Mouse (Mus musculus) heart, adult 2 months (tissue): ENCODE measurements at regions not wholly inside any gene's neighbourhood (a gene's known extent, or its start where the extent isn't known, plus 50 kb on each side); places are given as distances from the start of the nearest gene placed in this dataset.

Experiments used
- DNase-seq, 2 experiments: peaks; one replicate each; pipeline ENCODE4 v3.0.0; 2021
- H3K27ac ChIP-seq: fragments of 200-600 bp; 2 replicates; pipeline ENCODE4 v1.8.1; 2022
- H3K27me3 ChIP-seq: fragments of 200-500 bp; 2 replicates; pipeline ENCODE4 v1.6.1; 2012; ENCODE audit warnings: mild to moderate bottlenecking, low read length, inconsistent platforms, mixed read lengths; ENCODE audit not compliant: control insufficient read depth, insufficient read depth
- H3K36me3 ChIP-seq: fragments of 200-500 bp; 2 replicates; pipeline ENCODE4 v1.6.1; 2012; ENCODE audit warnings: low read length, inconsistent platforms; ENCODE audit not compliant: control insufficient read depth, insufficient read depth
- H3K4me1 ChIP-seq: fragments of 200-500 bp; 2 replicates; pipeline ENCODE4 v1.6.1; 2011; ENCODE audit warnings: low read length; ENCODE audit not compliant: control insufficient read depth, insufficient read depth
- H3K4me3 ChIP-seq: fragments of 200-600 bp; 2 replicates; pipeline ENCODE4 v1.8.1; 2022
- H3K79me2 ChIP-seq: fragments of 200-500 bp; replicated peaks from 2 replicates; pipeline ENCODE4 v1.6.1; 2012; ENCODE audit warnings: mild to moderate bottlenecking, inconsistent platforms, low read length, moderate library complexity, mixed read lengths; ENCODE audit not compliant: control insufficient read depth, insufficient read depth
- H3K9ac ChIP-seq: fragments of 200-500 bp; 2 replicates; pipeline ENCODE4 v1.6.1; 2012; ENCODE audit warnings: low read depth, mild to moderate bottlenecking, control low read depth, inconsistent platforms, low read length, mixed read lengths
- CTCF ChIP-seq: fragments of 200-600 bp; IDR thresholded peaks from 2 replicates; pipeline ENCODE4 v1.8.1; 2022; ENCODE audit warnings: antibody characterized with exemption, mild to moderate bottlenecking, moderate library complexity
- EP300 ChIP-seq: fragments of 200-500 bp; IDR thresholded peaks from 2 replicates; pipeline ENCODE4 v1.6.1; 2011; ENCODE audit warnings: low read depth, low read length, control low read depth; ENCODE audit not compliant: insufficient read depth
- POLR2A ChIP-seq: fragments of 200-500 bp; IDR thresholded peaks from 2 replicates; pipeline ENCODE4 v1.6.1; 2011; ENCODE audit warnings: mild to moderate bottlenecking, low read depth, low read length, control low read depth; ENCODE audit not compliant: insufficient read depth
- WGBS: fragments of 180-500 bp; shearing (Covaris S2); methylation state at CpG from one replicate; pipeline ENCODE4 v1.1.7; 2018; 5-methylcytosine and 5-hydroxymethylcytosine counted together
- intact Hi-C: fragments of 180-260 bp; cut with DNase I; formaldehyde crosslinking; loops from one replicate; pipeline ENCODE4 v1.15.1; 2025

DNA sequence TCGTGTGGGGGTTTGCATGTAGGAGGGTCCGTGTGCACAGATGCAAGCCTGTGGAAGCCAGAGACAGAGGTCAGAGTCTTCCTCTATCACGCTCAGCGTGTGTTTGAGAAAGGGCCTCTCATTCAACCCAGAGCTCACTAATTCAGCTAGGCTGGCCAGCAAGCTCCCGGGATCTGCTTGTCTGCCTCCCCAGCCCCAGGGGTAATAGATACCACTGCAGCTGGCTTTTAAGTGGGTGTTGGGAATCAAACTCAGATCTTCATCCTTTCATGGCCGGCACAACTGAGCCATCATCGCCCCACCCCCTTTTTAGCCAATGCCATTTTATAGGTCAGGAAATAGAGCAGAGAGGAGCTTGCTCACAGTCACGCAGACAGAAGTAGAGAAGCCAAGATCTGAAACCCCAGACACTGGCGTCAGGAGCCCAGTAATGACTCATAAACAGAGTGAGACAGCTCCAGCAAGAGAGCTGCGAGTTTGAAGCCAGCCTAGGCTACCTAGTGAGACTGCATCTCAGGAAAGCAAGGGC lies 80.3 kb downstream of the 1700001O22Rik start:
- Histone ChIP-seq H3K4me1 (peaks cover 10% of the 10 kb centered on the region), H3K4me3 (no peak overlapping the region), H3K79me2 (no peaks in the 10 kb centered on the region), H3K27me3 (no peaks in the 10 kb centered on the region), H3K36me3 (no peaks in the 10 kb centered on the region), H3K9ac (no peak overlapping the region), H3K27ac (peak overlapping the region; percentile 71)
- DNase-seq, result peak; percentile 36 to 53
- TF ChIP-seq EP300, result no peak
- no peak for TF ChIP-seq POLR2A
- no peak for TF ChIP-seq CTCF
- intact Hi-C loops, result loop anchor here (1.0 kb wide), 1 partner anchor 36 kb away; no protein-coding TSS in a partner anchor
- WGBS, result 48% methylated on average over 10 of the region's 10 CpGs

DNA sequence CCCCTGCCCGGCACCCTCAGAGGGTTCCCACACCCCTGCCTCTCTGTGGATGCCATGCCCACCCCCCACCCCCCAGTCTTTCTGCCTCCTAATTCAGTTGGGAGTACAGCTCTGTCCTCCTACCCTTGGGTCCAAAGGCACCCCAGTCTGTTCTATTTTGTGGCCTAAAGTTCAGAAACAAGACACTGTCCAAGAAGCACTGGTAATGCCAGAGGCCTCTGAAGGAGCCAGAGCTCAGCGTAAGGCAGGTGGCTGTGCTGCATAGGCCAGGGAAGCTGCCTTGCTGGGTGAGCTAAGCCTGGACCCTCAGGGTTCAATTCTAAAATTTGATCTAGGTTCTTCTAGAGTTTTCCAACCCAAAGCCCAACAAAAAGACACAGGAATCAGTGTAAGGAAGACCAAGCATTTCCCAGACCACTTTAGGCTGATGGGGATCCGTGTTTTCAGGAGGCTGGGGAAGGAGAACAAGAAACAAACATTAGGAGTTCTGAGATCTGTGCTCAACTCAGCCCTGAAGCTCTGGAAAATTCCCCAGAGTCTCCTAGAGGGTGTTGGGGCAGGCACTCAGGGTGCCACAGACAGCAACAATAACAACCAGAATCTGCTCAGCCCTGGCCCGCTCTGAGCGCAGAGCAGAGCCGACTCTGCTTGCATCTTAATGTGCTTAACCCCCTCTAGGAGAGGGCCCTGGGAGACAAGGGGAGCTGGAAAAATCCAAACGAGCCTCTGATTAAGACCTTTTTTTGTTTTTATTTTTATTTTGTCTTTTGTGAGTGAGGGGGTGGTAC lies 81.0 kb downstream of the 1700001O22Rik start:
- intact Hi-C loops, result loop anchor here (1.0 kb wide), 1 partner anchor 37 kb away; no protein-coding TSS in a partner anchor
- no peak overlapping the region for H3K9ac ChIP-seq

DNA sequence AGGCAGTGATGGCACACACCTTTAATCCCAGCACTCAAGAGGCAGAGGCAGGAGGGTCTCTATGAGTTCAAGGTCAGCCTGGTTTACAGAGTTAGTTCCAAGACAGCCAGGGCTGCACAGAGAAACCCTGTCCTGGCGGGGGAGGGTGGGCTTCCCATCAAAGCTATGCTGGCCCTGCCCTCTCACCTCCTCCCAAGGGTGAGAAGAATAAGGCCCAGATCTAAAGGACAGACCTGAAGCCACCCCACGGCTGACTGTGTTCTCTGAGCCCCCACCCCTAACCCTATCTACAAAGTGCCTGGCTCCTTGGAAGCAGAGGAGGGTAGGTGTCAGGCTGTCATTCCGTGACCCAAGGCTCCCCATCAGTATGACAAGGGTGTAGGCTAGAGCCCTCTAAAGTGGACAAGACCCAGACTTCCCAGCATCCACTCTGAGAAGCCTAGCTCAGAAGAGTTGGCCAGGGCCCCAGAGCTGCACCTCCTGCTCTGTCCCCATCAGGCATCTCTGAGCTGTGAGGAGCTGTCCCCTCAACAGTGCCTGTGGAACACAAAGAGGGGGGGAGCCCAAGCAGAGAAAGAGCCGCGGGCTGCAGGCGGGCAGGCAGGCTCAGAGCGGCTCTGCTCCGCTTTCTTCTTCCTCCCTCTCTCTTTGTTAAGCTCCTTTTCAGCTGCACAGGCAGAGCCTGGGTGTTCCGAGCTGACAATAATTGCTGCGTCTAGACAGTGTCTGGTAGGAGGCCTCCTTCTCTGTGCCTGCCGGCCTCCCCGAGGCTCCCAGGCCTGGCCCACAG lies 81.8 kb downstream of the 1700001O22Rik start:
- Histone ChIP-seq H3K27me3 (no peaks in the 10 kb centered on the region), H3K9ac (no peak overlapping the region), H3K36me3 (no peaks in the 10 kb centered on the region), H3K4me1 (peaks cover 23% of the 10 kb centered on the region), H3K79me2 (no peaks in the 10 kb centered on the region), H3K27ac (peak overlapping the region; percentile 71), H3K4me3 (no peak overlapping the region)
- intact Hi-C loops, result no loop called here
- DNase-seq, result peak in 1 of 2 experiments; percentile 67
- WGBS, result 36% methylated on average over 12 of the region's 12 CpGs
- no peak for TF ChIP-seq POLR2A
- TF ChIP-seq EP300, result no peak
- no peak for TF ChIP-seq CTCF

More for the DNA sequence above, 81.0 kb downstream of the 1700001O22Rik start:
- WGBS, result 73% methylated on average over 7 of the region's 7 CpGs
- H3K4me3 ChIP-seq, result no peak overlapping the region
- no peaks in the 10 kb centered on the region for H3K27me3 ChIP-seq
- H3K4me1 ChIP-seq, result peaks cover 16% of the 10 kb centered on the region
- no peaks in the 10 kb centered on the region for H3K36me3 ChIP-seq
- no peak for DNase-seq
- peak overlapping the region; percentile 71 for H3K27ac ChIP-seq
- TF ChIP-seq POLR2A, result no peak
- no peak for TF ChIP-seq CTCF
- no peak for TF ChIP-seq EP300
- H3K79me2 ChIP-seq, result no peaks in the 10 kb centered on the region

DNA sequence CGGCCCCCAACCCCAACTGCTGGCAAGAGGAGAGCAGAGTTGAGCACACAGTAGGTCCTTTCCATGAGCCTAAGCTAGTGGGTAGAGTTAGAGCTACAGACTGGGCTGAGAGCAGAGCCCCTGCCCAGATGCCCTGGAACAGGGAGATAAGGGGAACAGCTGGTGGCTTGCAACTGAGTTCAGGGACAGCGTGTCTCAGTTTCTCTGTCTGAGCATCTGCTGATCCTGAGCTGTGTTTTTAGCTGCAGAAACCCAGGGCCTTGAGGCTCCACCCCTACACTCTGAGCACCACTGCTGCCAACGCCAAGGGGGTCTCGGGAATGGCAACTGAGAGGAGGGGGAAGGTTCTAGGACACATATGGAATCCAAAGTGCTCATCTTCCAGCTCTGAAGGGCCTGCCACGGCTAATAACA lies 82.4 kb downstream of the 1700001O22Rik start:
- Histone ChIP-seq H3K79me2 (no peaks in the 10 kb centered on the region), H3K9ac (no peak overlapping the region), H3K27ac (peak overlapping the region; percentile 71), H3K27me3 (no peaks in the 10 kb centered on the region), H3K36me3 (no peaks in the 10 kb centered on the region), H3K4me3 (no peak overlapping the region), H3K4me1 (peaks cover 24% of the 10 kb centered on the region)
- WGBS, result 91% methylated on average over 5 of the region's 5 CpGs
- intact Hi-C loops, result no loop called here
- TF ChIP-seq EP300, result no peak
- no peak for TF ChIP-seq CTCF
- no peak for TF ChIP-seq POLR2A
- no peak for DNase-seq

DNA sequence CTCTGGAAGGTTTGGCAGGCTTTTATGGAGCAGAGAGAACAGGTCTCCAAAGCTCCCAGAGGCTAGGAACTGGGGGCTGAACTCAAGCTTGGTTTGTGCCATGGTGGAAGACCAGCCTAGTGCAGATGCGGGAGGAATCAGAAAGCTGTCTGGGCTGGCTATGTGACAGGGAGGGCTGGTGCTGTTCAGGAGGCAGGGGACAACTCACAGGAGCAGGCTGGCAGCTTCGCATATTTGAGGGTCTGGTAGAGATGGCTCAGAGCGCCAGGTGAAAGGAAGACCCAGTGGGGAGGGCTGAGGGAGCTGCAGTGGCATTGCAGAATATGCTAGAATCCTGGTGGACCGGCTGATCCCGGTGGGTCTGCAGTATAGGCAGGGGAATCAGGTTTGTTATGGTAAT lies 83.2 kb downstream of the 1700001O22Rik start:
- Histone ChIP-seq H3K9ac (peak overlapping the region; percentile 18; the same call in 1 of the 2 replicates), H3K36me3 (no peaks in the 10 kb centered on the region), H3K27ac (peak overlapping the region; percentile 98), H3K79me2 (no peaks in the 10 kb centered on the region), H3K27me3 (no peaks in the 10 kb centered on the region), H3K4me3 (no peak overlapping the region), H3K4me1 (peaks cover 28% of the 10 kb centered on the region)
- WGBS, result 78% methylated on average over 5 of the region's 5 CpGs
- 0 out of 2 replicates have a peak, but pooled peaks have one; percentile 4 for TF ChIP-seq POLR2A
- no peak for TF ChIP-seq EP300
- intact Hi-C loops, result no loop called here
- no peak for DNase-seq
